Mouse (Mus musculus) layer of hippocampus, adult 2 months (tissue): ENCODE results near the gene Smim20. TPM values are rescaled to one million over a fixed set of nuclear protein-coding genes. Genes with fewer than 3 reads are reported as not detected.
A peak's percentile ranks its signal among the peaks of the same experiment; 100 is the strongest.

Experiments
- DNase-seq, 2 experiments: peaks; one replicate each; pipeline ENCODE4 v3.0.0; 2022; ENCODE audit warnings: low spot score in 2 of 2
- H3K27ac ChIP-seq: fragments of 200-600 bp; 2 replicates; pipeline ENCODE4 v1.8.1; 2022
- H3K4me3 ChIP-seq: fragments of 200-600 bp; 2 replicates; pipeline ENCODE4 v1.8.1; 2022; ENCODE audit warnings: mild to moderate bottlenecking
- CTCF ChIP-seq: fragments of 200-600 bp; conservative IDR thresholded peaks from 2 replicates; pipeline ENCODE4 v1.8.1; 2022; ENCODE audit warnings: antibody characterized with exemption, mild to moderate bottlenecking, moderate library complexity
- total RNA-seq, 2 experiments: library from RNA; stranded (reverse); gene quantifications; 2 replicates each; pipeline ENCODE4 v1.2.3; 2021

The Smim20 gene
- total RNA-seq, 2 experiments from 2014 or later, result 41.1 to 43.7 TPM

DNA sequence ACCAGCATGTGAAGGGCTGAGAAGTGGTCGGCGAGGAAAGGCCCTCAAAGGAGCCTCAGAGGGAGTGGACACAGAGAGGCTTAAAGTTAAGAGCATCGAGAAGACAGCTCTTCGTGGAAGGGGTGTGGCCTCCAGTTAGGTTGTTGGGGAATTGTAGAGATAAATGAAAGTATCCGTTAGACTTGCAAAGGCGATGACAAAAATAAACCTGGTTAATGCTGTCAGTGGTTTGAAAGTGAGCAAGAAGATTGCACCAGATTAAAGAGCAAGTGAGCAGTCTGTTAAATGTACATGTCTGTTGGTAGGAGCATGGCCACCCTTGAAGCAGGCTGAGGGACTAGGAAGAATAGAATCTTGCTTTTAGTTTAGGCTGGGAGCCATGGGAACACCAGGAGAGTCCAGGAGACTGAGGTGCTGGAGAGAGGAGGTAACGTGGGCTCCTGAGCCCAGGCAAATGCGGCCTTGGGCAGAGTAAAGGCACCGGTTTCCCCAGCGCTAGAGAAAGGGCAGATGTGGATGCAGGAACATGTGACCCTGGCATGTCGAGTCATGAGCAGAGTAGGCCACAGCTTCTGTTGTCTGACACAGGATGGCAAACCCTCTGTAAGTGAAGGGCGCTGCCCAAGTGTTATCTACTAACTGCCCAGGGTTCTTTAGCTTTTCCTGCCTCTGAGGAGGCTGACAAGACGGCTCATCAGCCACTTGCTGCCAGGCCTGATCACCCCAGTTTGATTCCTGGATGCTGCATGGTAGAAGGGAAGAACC lies 4.2 kb downstream of the Smim20 start:
- no peak for DNase-seq
- H3K27ac ChIP-seq, result no peak overlapping the region
- H3K4me3 ChIP-seq, result no peak overlapping the region
- TF ChIP-seq CTCF, result no peak

GRCm38 (mm10) chr5:53272626-53273025 lies 5.7 kb downstream of the Smim20 start:
- no peak for DNase-seq
- no peak overlapping the region for H3K4me3 ChIP-seq
- H3K27ac ChIP-seq, result no peak overlapping the region
- no peak for TF ChIP-seq CTCF

- DNase-seq, result no peak
- no peak for TF ChIP-seq CTCF
- no peak overlapping the region for H3K4me3 ChIP-seq
- H3K27ac ChIP-seq, result no peak overlapping the region
These were observed 7.0 kb downstream of the Smim20 start for GRCm38 (mm10) chr5:53273699-53274430.

- peak; percentile 86 for TF ChIP-seq CTCF
- Histone ChIP-seq H3K4me3 (no peak overlapping the region), H3K27ac (peak overlapping the region; percentile 61; the same call in 1 of the 2 replicates)
- DNase-seq, result peak; percentile 47 to 73
These were observed 8.0 kb downstream of the Smim20 start for GRCm38 (mm10) chr5:53274811-53275355.

GRCm38 (mm10) chr5:53275376-53275775 lies 8.5 kb downstream of the Smim20 start:
- Histone ChIP-seq H3K4me3 (no peak overlapping the region), H3K27ac (peak overlapping the region; percentile 57; the same call in 1 of the 2 replicates)
- no peak for TF ChIP-seq CTCF
- DNase-seq, result no peak

DNA sequence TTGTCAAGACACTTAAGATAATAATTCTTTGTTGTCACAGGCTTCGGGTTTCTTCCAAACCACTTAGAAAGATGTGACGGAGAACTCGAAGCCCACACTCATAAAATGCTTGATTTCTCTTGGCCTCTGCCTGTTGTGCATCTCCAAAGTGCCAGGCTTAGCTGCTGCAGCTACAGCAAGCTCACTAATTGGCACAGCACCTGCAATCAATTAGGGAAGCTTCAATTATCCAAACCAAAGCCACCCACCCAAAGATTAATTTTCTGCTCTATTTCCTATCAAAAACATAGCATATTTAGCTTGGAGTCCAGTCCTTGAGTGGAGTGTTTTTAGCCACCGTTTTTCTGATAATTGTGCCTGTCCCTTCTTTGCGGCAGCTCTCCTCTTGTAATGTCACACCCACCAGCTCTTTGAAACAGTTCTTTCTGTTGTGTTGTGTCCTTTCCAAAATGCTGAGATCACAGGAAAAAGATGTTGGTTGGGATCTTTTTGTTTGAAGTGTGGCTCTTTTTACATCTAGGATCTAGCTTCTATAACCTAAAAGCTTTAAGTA lies 9.7 kb downstream of the Smim20 start:
- TF ChIP-seq CTCF, result no peak
- no peak overlapping the region for H3K4me3 ChIP-seq
- peak in 1 of 2 experiments; percentile 62 for DNase-seq
- peak overlapping the region; percentile 57 for H3K27ac ChIP-seq

- H3K27ac ChIP-seq, result no peak overlapping the region
These were observed 10.9 kb downstream of the Smim20 start for GRCm38 (mm10) chr5:53277716-53278263.

DNA sequence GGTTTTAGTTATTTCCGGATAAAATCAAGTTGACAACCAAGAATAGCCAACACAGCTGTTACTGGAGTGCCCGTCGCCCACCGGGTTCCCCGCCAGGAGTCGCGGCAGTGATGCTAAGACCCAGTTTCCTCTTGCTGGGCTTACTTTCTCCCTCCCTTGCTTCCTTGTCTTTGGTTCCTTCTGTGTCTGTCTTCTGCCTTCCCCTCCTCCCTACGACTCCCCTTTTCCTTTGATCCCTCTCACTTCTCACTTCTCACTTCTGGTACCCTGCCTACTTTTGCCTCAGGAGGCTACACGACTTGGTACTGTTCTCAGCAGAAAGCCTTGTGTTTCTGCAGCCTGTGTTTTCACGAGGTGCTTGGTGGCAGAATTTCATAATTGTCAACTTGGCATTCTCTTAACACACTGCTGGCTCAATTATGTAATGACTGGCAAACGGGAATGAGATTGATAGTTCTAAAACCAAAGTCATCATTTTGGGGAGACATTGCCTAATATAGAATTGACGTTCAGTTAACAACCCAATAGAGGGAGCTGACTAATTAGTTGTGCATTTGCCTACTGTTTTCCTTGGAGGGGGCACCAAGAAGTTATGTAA lies 12.4 kb downstream of the Smim20 start:
- peak; percentile 46 to 81 for DNase-seq
- H3K27ac ChIP-seq, result peak overlapping the region; percentile 75
- TF ChIP-seq CTCF, result peak; percentile 50
- H3K4me3 ChIP-seq, result no peak overlapping the region

More at GRCm38 (mm10) chr5:53277716-53278263, 10.9 kb downstream of the Smim20 start:
- no peak overlapping the region for H3K4me3 ChIP-seq
- DNase-seq, result no peak
- no peak for TF ChIP-seq CTCF

DNA sequence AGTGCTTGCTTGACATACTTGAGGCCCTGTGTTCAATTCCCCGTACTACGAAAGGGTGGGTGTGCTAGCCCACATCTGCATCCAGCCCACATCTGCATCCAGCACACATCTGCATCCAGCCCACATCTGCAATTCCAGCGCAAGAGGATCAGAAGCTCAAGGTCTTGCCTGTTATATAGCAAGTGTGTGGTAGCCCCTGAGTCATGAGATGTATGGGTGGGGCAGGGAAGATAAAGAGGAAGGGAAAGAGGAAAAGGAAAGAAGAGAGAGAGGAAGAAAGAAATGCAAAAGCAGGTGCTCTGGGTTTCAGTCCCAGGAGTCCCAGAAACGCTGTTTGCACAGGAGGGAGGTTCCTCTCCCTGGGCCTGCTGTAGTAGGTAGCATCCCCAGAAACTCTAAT lies 15.6 kb downstream of the Smim20 start:
- TF ChIP-seq CTCF, result no peak
- no peak overlapping the region for H3K27ac ChIP-seq
- no peak overlapping the region for H3K4me3 ChIP-seq
- no peak for DNase-seq

DNA sequence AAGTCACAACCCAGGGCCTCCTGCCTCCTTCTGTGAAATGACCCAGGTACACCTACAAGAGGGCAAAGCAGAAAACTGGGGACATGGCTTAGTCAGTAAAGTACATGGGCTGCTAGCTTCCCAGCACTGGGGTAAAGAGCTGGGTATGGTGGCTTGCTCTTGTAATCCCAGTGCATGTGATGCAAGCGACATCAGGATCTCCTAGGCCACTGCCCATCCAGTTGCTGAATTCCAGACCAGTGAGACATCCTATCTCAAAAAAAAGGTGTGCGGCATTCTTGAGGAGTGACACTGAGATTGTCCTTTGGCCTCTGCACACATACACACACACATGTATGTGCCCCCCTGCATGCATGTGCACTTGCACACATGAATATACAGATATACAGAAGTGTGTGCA lies 19.5 kb downstream of the Smim20 start:
- H3K4me3 ChIP-seq, result no peak overlapping the region
- DNase-seq, result no peak
- TF ChIP-seq CTCF, result no peak
- H3K27ac ChIP-seq, result no peak overlapping the region

DNA sequence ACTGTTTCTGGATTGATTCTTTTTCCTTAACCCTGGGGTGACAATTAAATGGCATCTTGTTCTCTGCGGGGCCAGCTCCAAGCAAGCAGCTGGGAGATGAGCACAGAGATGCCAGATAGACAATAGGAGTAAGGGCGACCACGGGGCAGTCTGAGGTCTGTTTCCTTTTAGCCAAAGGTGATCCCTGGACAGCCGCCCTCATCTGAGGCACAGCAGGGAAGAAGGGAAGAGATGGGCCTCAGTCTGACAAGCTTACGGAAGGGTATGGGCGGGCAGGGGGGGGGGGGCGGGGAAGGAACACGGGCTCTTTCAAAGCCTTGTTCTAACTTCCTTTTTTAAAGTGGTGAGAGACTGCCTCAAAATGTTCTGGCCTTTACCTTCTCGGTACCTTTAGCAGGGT lies 22.6 kb downstream of the Smim20 start:
- no peak overlapping the region for H3K4me3 ChIP-seq
- no peak for TF ChIP-seq CTCF
- no peak overlapping the region for H3K27ac ChIP-seq
- no peak for DNase-seq

GRCm38 (mm10) chr5:53294627-53295026 lies 27.7 kb downstream of the Smim20 start:
- H3K27ac ChIP-seq, result 0 out of 2 replicates have a peak overlapping the region, but pooled peaks have one; percentile 18

More at GRCm38 (mm10) chr5:53294627-53295026, 27.7 kb downstream of the Smim20 start:
- no peak overlapping the region for H3K4me3 ChIP-seq
- peak in 1 of 2 experiments; percentile 61 for DNase-seq
- no peak for TF ChIP-seq CTCF
